Mouse (Mus musculus) kidney, embryonic 14.5 days (tissue): ENCODE measurements at regions not wholly inside any gene's neighbourhood (a gene's known extent, or its start where the extent isn't known, plus 50 kb on each side); places are given as distances from the start of the nearest gene placed in this dataset.

Experiments used
- ATAC-seq: fragments of 200-750 bp; cut with Nextera tagmentation; 2 replicates; pipeline ENCODE4 v1.8.0; 2017; ENCODE audit warnings: moderate number of reproducible peaks, mild to moderate bottlenecking, moderate TSS enrichment, moderate library complexity; ENCODE audit not compliant: low FRiP score, low TSS enrichment
- H3K27ac ChIP-seq: fragments of 300-500 bp; sonication (generic); 2 replicates; pipeline ENCODE4 v1.5.1; 2014; ENCODE audit warnings: low read depth, mild to moderate bottlenecking, low read length, moderate library complexity, mixed read lengths
- H3K27me3 ChIP-seq: fragments of 300-500 bp; sonication (generic); 2 replicates; pipeline ENCODE4 v1.6.1; 2014; ENCODE audit warnings: mild to moderate bottlenecking, low read length; ENCODE audit not compliant: control insufficient read depth, insufficient read depth
- H3K36me3 ChIP-seq: fragments of 300-500 bp; sonication (generic); 2 replicates; pipeline ENCODE4 v1.6.1; 2014; ENCODE audit warnings: low read length, mixed read lengths; ENCODE audit not compliant: control insufficient read depth, insufficient read depth
- H3K4me1 ChIP-seq: fragments of 300-500 bp; sonication (generic); 2 replicates; pipeline ENCODE4 v1.6.1; 2014; ENCODE audit warnings: low read length, mixed read lengths; ENCODE audit not compliant: control insufficient read depth, insufficient read depth
- H3K4me2 ChIP-seq: fragments of 300-500 bp; sonication (generic); replicated peaks from 2 replicates; pipeline ENCODE4 v1.6.1; 2014; ENCODE audit warnings: low read depth, mild to moderate bottlenecking, low read length
- H3K4me3 ChIP-seq: fragments of 300-500 bp; sonication (generic); 2 replicates; pipeline ENCODE4 v1.5.1; 2014; ENCODE audit warnings: mild to moderate bottlenecking, low read length
- H3K9ac ChIP-seq: fragments of 300-500 bp; sonication (generic); 2 replicates; pipeline ENCODE4 v1.6.1; 2014; ENCODE audit warnings: low read depth, mild to moderate bottlenecking, low read length, moderate library complexity
- H3K9me3 ChIP-seq: fragments of 300-500 bp; sonication (generic); 2 replicates; pipeline ENCODE4 v1.6.1; 2016; ENCODE audit warnings: low read length; ENCODE audit not compliant: control insufficient read depth
- WGBS: fragments of 180-500 bp; shearing (Covaris S2); extraction: QIAGEN DNeasy Blood & Tissue Kit; methylation state at CpG from one replicate; pipeline ENCODE4 v1.1.7; 2014; 5-methylcytosine and 5-hydroxymethylcytosine counted together

GRCm38 (mm10) chr16:5651002-5651401 is 234.2 kb upstream of the Rbfox1 start:
- WGBS = 68% methylated on average over 4 of the region's 4 CpGs
- H3K27me3 ChIP-seq = no peaks in the 10 kb centered on the region
- no peak overlapping the region for H3K4me2 ChIP-seq
- no peaks in the 10 kb centered on the region for H3K4me1 ChIP-seq
- no peaks in the 10 kb centered on the region for H3K9me3 ChIP-seq
- no peak overlapping the region for H3K4me3 ChIP-seq
- no peak overlapping the region for H3K27ac ChIP-seq
- no peak overlapping the region for H3K9ac ChIP-seq
- no peaks in the 10 kb centered on the region for H3K36me3 ChIP-seq
- no peak for ATAC-seq

GRCm38 (mm10) chr16:5639956-5640355 is 245.2 kb upstream of the Rbfox1 start:
- Histone ChIP-seq H3K4me2 (no peak overlapping the region), H3K27me3 (no peaks in the 10 kb centered on the region), H3K4me1 (no peaks in the 10 kb centered on the region), H3K27ac (no peak overlapping the region), H3K9me3 (no peaks in the 10 kb centered on the region), H3K36me3 (no peaks in the 10 kb centered on the region), H3K9ac (no peak overlapping the region), H3K4me3 (no peak overlapping the region)
- ATAC-seq = no peak
- 78% methylated on average over 5 of the region's 5 CpGs for WGBS

- no peak for ATAC-seq
- H3K36me3 ChIP-seq = no peaks in the 10 kb centered on the region
These were observed 255.2 kb upstream of the Rbfox1 start for GRCm38 (mm10) chr16:5629996-5630395.

GRCm38 (mm10) chr16:5627910-5628309 is 257.2 kb upstream of the Rbfox1 start:
- peak; percentile 70; the same call in 1 of the 2 replicates for ATAC-seq
- H3K36me3 ChIP-seq = no peaks in the 10 kb centered on the region
- H3K9me3 ChIP-seq = no peaks in the 10 kb centered on the region
- H3K27ac ChIP-seq = no peak overlapping the region
- no peak overlapping the region for H3K9ac ChIP-seq
- peaks cover 8% of the 10 kb centered on the region; the same call in 1 of the 2 replicates for H3K4me1 ChIP-seq
- H3K27me3 ChIP-seq = no peaks in the 10 kb centered on the region
- 25% methylated on average over 4 of the region's 4 CpGs for WGBS
- H3K4me2 ChIP-seq = no peak overlapping the region
- no peak overlapping the region for H3K4me3 ChIP-seq

More at GRCm38 (mm10) chr16:5629996-5630395, 255.2 kb upstream of the Rbfox1 start:
- H3K27ac ChIP-seq = no peak overlapping the region
- no peak overlapping the region for H3K9ac ChIP-seq
- 60% methylated on average over 3 of the region's 3 CpGs for WGBS
- H3K4me3 ChIP-seq = no peak overlapping the region
- no peak overlapping the region for H3K4me2 ChIP-seq
- H3K9me3 ChIP-seq = no peaks in the 10 kb centered on the region
- H3K27me3 ChIP-seq = no peaks in the 10 kb centered on the region
- H3K4me1 ChIP-seq = peaks cover 8% of the 10 kb centered on the region; the same call in 1 of the 2 replicates

- Histone ChIP-seq H3K4me3 (no peak overlapping the region), H3K36me3 (no peaks in the 10 kb centered on the region), H3K27me3 (no peaks in the 10 kb centered on the region), H3K9me3 (no peaks in the 10 kb centered on the region), H3K4me2 (no peak overlapping the region), H3K9ac (no peak overlapping the region; the same call in 1 of the 2 replicates), H3K4me1 (peaks cover 8% of the 10 kb centered on the region; the same call in 1 of the 2 replicates), H3K27ac (no peak overlapping the region)
- whole genome bisulfite sequencing = 11% methylated on average over 5 of the region's 5 CpGs
- peak; percentile 44; the same call in 1 of the 2 replicates for ATAC-seq
These were observed 257.8 kb upstream of the Rbfox1 start for GRCm38 (mm10) chr16:5627117-5627909.

- Histone ChIP-seq H3K4me3 (no peak overlapping the region), H3K27ac (no peak overlapping the region), H3K9me3 (no peaks in the 10 kb centered on the region), H3K4me2 (no peak overlapping the region), H3K36me3 (no peaks in the 10 kb centered on the region), H3K4me1 (peaks cover 8% of the 10 kb centered on the region; the same call in 1 of the 2 replicates), H3K27me3 (no peaks in the 10 kb centered on the region), H3K9ac (no peak overlapping the region)
- 27% methylated on average over 3 of the region's 3 CpGs for WGBS
- peak; percentile 20; the same call in 1 of the 2 replicates for ATAC-seq
These were observed 260.0 kb upstream of the Rbfox1 start for GRCm38 (mm10) chr16:5625159-5625558.

- Histone ChIP-seq H3K9me3 (no peaks in the 10 kb centered on the region), H3K4me1 (peaks cover 3% of the 10 kb centered on the region), H3K27me3 (no peaks in the 10 kb centered on the region), H3K36me3 (no peaks in the 10 kb centered on the region), H3K9ac (no peak overlapping the region), H3K4me2 (no peak overlapping the region), H3K4me3 (no peak overlapping the region), H3K27ac (no peak overlapping the region)
- ATAC-seq = no peak
- 75% methylated on average over 3 of the region's 3 CpGs for WGBS
These were observed 264.6 kb upstream of the Rbfox1 start for GRCm38 (mm10) chr16:5620566-5620965.

- H3K4me3 ChIP-seq = no peak overlapping the region
- peaks cover 12% of the 10 kb centered on the region for H3K4me1 ChIP-seq
- no peak overlapping the region for H3K9ac ChIP-seq
- H3K9me3 ChIP-seq = no peaks in the 10 kb centered on the region
- no peaks in the 10 kb centered on the region for H3K27me3 ChIP-seq
- ATAC-seq = peak; percentile 81; the same call in 1 of the 2 replicates
- H3K36me3 ChIP-seq = no peaks in the 10 kb centered on the region
- no peak overlapping the region; the same call in 1 of the 2 replicates for H3K4me2 ChIP-seq
- no peak overlapping the region for H3K27ac ChIP-seq
- WGBS = 43% methylated on average over 5 of the region's 5 CpGs
These were observed 268.8 kb upstream of the Rbfox1 start for GRCm38 (mm10) chr16:5616356-5616755.

GRCm38 (mm10) chr16:5595359-5595758 is 289.8 kb upstream of the Rbfox1 start:
- ATAC-seq = no peak
- WGBS = 85% methylated on average over 6 of the region's 6 CpGs
- no peak overlapping the region for H3K27ac ChIP-seq
- H3K4me2 ChIP-seq = no peak overlapping the region
- no peaks in the 10 kb centered on the region for H3K4me1 ChIP-seq
- no peaks in the 10 kb centered on the region for H3K9me3 ChIP-seq
- no peaks in the 10 kb centered on the region for H3K36me3 ChIP-seq
- H3K9ac ChIP-seq = no peak overlapping the region
- H3K4me3 ChIP-seq = no peak overlapping the region
- no peaks in the 10 kb centered on the region for H3K27me3 ChIP-seq
